Mouse (Mus musculus): ENCODE data around the gene Nlrp14. TPM values are rescaled to one million over a fixed set of nuclear protein-coding genes. Genes with fewer than 3 reads are reported as not detected.

Gene Nlrp14
- polyA plus RNA-seq, 1 experiment: not detected

- no peaks in the 10 kb centered on the region for H3K4me1 ChIP-seq (ENCODE audit: control insufficient read depth, insufficient read depth, low read length)
- H3K27ac ChIP-seq (ENCODE audit: insufficient read depth, low read length): no peak overlapping the region
- H3K4me3 ChIP-seq (ENCODE audit: insufficient read depth, low read length): no peak overlapping the region
- TF ChIP-seq CTCF (IDR thresholded peaks at IDR 0.05; ENCODE audit: extremely low read depth, insufficient read depth, low read length) (no peak), POLR2A (IDR thresholded peaks at IDR 0.05; ENCODE audit: extremely low read depth, insufficient read depth, low read length) (no peak)
These were observed 70.1 kb downstream of the Nlrp14 start for GRCm38 (mm10) chr7:107236854-107237253.

- no peak overlapping the region for H3K27ac ChIP-seq (ENCODE audit: insufficient read depth, low read length)
- H3K4me1 ChIP-seq (ENCODE audit: control insufficient read depth, insufficient read depth, low read length): no peaks in the 10 kb centered on the region
- TF ChIP-seq CTCF (IDR thresholded peaks at IDR 0.05; ENCODE audit: extremely low read depth, insufficient read depth, low read length) (no peak), POLR2A (IDR thresholded peaks at IDR 0.05; ENCODE audit: extremely low read depth, insufficient read depth, low read length) (no peak)
- H3K4me3 ChIP-seq (ENCODE audit: insufficient read depth, low read length): no peak overlapping the region
These were observed 70.7 kb downstream of the Nlrp14 start for GRCm38 (mm10) chr7:107237498-107237897.

GRCm38 (mm10) chr7:107241371-107241883, 74.6 kb downstream of the Nlrp14 start:
- Histone ChIP-seq H3K27ac (ENCODE audit: insufficient read depth, low read length) (no peak overlapping the region), H3K4me3 (ENCODE audit: insufficient read depth, low read length) (no peak overlapping the region), H3K4me1 (ENCODE audit: control insufficient read depth, insufficient read depth, low read length) (no peaks in the 10 kb centered on the region)
- TF ChIP-seq CTCF (IDR thresholded peaks at IDR 0.05; ENCODE audit: extremely low read depth, insufficient read depth, low read length): no peak
- no peak for TF ChIP-seq POLR2A (IDR thresholded peaks at IDR 0.05; ENCODE audit: extremely low read depth, insufficient read depth, low read length)

Other genes with a start within 250 kb of the Nlrp14 start
- gene Olfr709-ps1, start 234.8 kb upstream of the Nlrp14 start, polyA plus RNA-seq (2012; rRNA removed): not detected in 2 replicates
- gene Olfr710, start 218.7 kb upstream of the Nlrp14 start, polyA plus RNA-seq (2012; rRNA removed): not detected in 2 replicates
- not detected in 2 replicates for gene Olfr6, start 203.1 kb upstream of the Nlrp14 start, polyA plus RNA-seq (2012; rRNA removed)
- gene Olfr711, start 191.5 kb upstream of the Nlrp14 start, polyA plus RNA-seq (2012; rRNA removed): not detected in 2 replicates
- gene Olfr2, start 160.9 kb upstream of the Nlrp14 start, polyA plus RNA-seq (2012; rRNA removed): not detected in 2 replicates
- gene Olfr713, start 135.8 kb upstream of the Nlrp14 start, polyA plus RNA-seq (2012; rRNA removed): not detected in 2 replicates
- not detected in 2 replicates for gene Olfr714, start 96.0 kb upstream of the Nlrp14 start, polyA plus RNA-seq (2012; rRNA removed)
- gene Olfr17, start 73.8 kb upstream of the Nlrp14 start, polyA plus RNA-seq (2012; rRNA removed): not detected in 2 replicates
- gene Olfr715b, start 56.6 kb upstream of the Nlrp14 start, polyA plus RNA-seq (2012; rRNA removed): not detected in 2 replicates
- not detected in 2 replicates for gene Olfr715, start 35.9 kb upstream of the Nlrp14 start, polyA plus RNA-seq (2012; rRNA removed)
- not detected in 2 replicates for gene Olfr716, start 28.7 kb upstream of the Nlrp14 start, polyA plus RNA-seq (2012; rRNA removed)
- gene Rbmxl2, start 42.5 kb downstream of the Nlrp14 start, polyA plus RNA-seq (2012; rRNA removed): not detected in 2 replicates
- gene Syt9, start 203.7 kb downstream of the Nlrp14 start, polyA plus RNA-seq (2012; rRNA removed): 4.8 and 5.2 TPM in 2 replicates

All from cortical plate, adult 2 months (tissue).